Mouse (Mus musculus): ENCODE measurements at regions not wholly inside any gene's neighbourhood (a gene's known extent, or its start where the extent isn't known, plus 50 kb on each side); places are given as distances from the start of the nearest gene placed in this dataset.

- Histone ChIP-seq H3K79me3 (ENCODE audit: low read depth) (no peaks in the 10 kb centered on the region), H3K27me3 (ENCODE audit: control insufficient read depth, insufficient read depth, insufficient read length) (no peaks in the 10 kb centered on the region)
- TF ChIP-seq MYOD1 (IDR thresholded peaks at IDR 0.05; ENCODE audit: control insufficient read depth, insufficient read length, low read depth) (no peak), MYOG (IDR thresholded peaks at IDR 0.05; ENCODE audit: control insufficient read depth, extremely low read depth, insufficient read length) (no peak), CEBPB (IDR thresholded peaks at IDR 0.05; ENCODE audit: low read depth) (no peak), MAX (IDR thresholded peaks at IDR 0.05) (no peak), FOSL1 (IDR thresholded peaks at IDR 0.05; ENCODE audit: insufficient read depth, low read length, poor library complexity, severe bottlenecking) (no peak), USF1 (IDR thresholded peaks at IDR 0.05; ENCODE audit: low read depth) (no peak), CTCF (IDR thresholded peaks at IDR 0.05; ENCODE audit: control insufficient read depth, insufficient read depth, insufficient read length) (no peak)
Measured at GRCm38 (mm10) chr19:60134447-60135328, 91.8 kb downstream of the Fam204a start.

DNA sequence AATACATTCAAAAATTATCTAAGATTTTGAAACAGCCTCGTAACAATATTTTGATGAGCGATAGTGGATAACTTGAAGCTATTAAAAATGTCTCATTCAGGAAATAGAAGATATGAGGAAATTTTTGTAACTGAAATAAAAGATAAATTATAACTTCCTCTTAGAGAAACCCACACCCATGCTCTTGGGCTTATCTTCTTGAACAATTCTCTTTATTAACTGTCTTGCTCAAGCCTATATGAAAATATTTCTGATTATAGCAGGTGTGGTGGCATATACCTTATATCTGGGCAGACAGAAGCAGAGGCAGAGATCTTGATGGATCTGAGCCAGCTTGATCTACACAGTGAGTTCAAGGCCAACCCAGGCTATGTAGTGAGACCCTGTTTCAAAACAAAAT, 96.9 kb downstream of the Fam204a start:
- H3K79me3 ChIP-seq (ENCODE audit: low read depth) = no peaks in the 10 kb centered on the region
- no peaks in the 10 kb centered on the region for H3K36me3 ChIP-seq (ENCODE audit: control insufficient read depth, insufficient read depth)
- H3K27me3 ChIP-seq (ENCODE audit: control insufficient read depth, insufficient read depth, insufficient read length) = no peaks in the 10 kb centered on the region
- no peak overlapping the region for H3K4me3 ChIP-seq (ENCODE audit: insufficient read depth, poor library complexity, severe bottlenecking)
- no peak overlapping the region for H3ac ChIP-seq (ENCODE audit: control insufficient read depth, insufficient read length, low read depth)
- H3K79me2 ChIP-seq (ENCODE audit: control insufficient read depth, insufficient read depth) = no peaks in the 10 kb centered on the region
- no peak for TF ChIP-seq MYOG (IDR thresholded peaks at IDR 0.05; ENCODE audit: control insufficient read depth, extremely low read depth, insufficient read length)
- no peak for TF ChIP-seq CEBPB (IDR thresholded peaks at IDR 0.05; ENCODE audit: low read depth)
- TF ChIP-seq MYOD1 (IDR thresholded peaks at IDR 0.05; ENCODE audit: control insufficient read depth, insufficient read length, low read depth) = no peak
- TF ChIP-seq USF1 (IDR thresholded peaks at IDR 0.05; ENCODE audit: low read depth) = no peak
- TF ChIP-seq CTCF (IDR thresholded peaks at IDR 0.05; ENCODE audit: control insufficient read depth, insufficient read depth, insufficient read length) = no peak
- no peak for TF ChIP-seq FOSL1 (IDR thresholded peaks at IDR 0.05; ENCODE audit: insufficient read depth, low read length, poor library complexity, severe bottlenecking)
- TF ChIP-seq MAX (IDR thresholded peaks at IDR 0.05) = no peak

More at GRCm38 (mm10) chr19:60134447-60135328, 91.8 kb downstream of the Fam204a start:
- Histone ChIP-seq H3K79me2 (ENCODE audit: control insufficient read depth, insufficient read depth) (no peaks in the 10 kb centered on the region), H3K36me3 (ENCODE audit: control insufficient read depth, insufficient read depth) (no peaks in the 10 kb centered on the region), H3ac (ENCODE audit: control insufficient read depth, insufficient read length, low read depth) (no peak overlapping the region), H3K4me3 (ENCODE audit: insufficient read depth, poor library complexity, severe bottlenecking) (no peak overlapping the region)

GRCm38 (mm10) chr19:60124638-60125037, 101.9 kb downstream of the Fam204a start:
- no peak overlapping the region for H3ac ChIP-seq (ENCODE audit: control insufficient read depth, insufficient read length, low read depth)
- no peaks in the 10 kb centered on the region for H3K36me3 ChIP-seq (ENCODE audit: control insufficient read depth, insufficient read depth)
- no peaks in the 10 kb centered on the region for H3K27me3 ChIP-seq (ENCODE audit: control insufficient read depth, insufficient read depth, insufficient read length)
- no peaks in the 10 kb centered on the region for H3K79me2 ChIP-seq (ENCODE audit: control insufficient read depth, insufficient read depth)
- no peaks in the 10 kb centered on the region for H3K79me3 ChIP-seq (ENCODE audit: low read depth)
- TF ChIP-seq MYOD1 (IDR thresholded peaks at IDR 0.05; ENCODE audit: control insufficient read depth, insufficient read length, low read depth) = no peak
- no peak for TF ChIP-seq CEBPB (IDR thresholded peaks at IDR 0.05; ENCODE audit: low read depth)
- TF ChIP-seq FOSL1 (IDR thresholded peaks at IDR 0.05; ENCODE audit: insufficient read depth, low read length, poor library complexity, severe bottlenecking) = no peak
- no peak for TF ChIP-seq CTCF (IDR thresholded peaks at IDR 0.05; ENCODE audit: control insufficient read depth, insufficient read depth, insufficient read length)
- no peak for TF ChIP-seq MAX (IDR thresholded peaks at IDR 0.05)
- no peak for TF ChIP-seq USF1 (IDR thresholded peaks at IDR 0.05; ENCODE audit: low read depth)
- no peak for TF ChIP-seq MYOG (IDR thresholded peaks at IDR 0.05; ENCODE audit: control insufficient read depth, extremely low read depth, insufficient read length)
- H3K4me3 ChIP-seq (ENCODE audit: insufficient read depth, poor library complexity, severe bottlenecking) = no peak overlapping the region

GRCm38 (mm10) chr19:60120917-60121316, 105.6 kb downstream of the Fam204a start:
- Histone ChIP-seq H3K79me2 (ENCODE audit: control insufficient read depth, insufficient read depth) (no peaks in the 10 kb centered on the region), H3K79me3 (ENCODE audit: low read depth) (no peaks in the 10 kb centered on the region), H3K27me3 (ENCODE audit: control insufficient read depth, insufficient read depth, insufficient read length) (no peaks in the 10 kb centered on the region), H3K4me3 (ENCODE audit: insufficient read depth, poor library complexity, severe bottlenecking) (no peak overlapping the region), H3K36me3 (ENCODE audit: control insufficient read depth, insufficient read depth) (no peaks in the 10 kb centered on the region), H3ac (ENCODE audit: control insufficient read depth, insufficient read length, low read depth) (no peak overlapping the region)
- TF ChIP-seq MYOD1 (IDR thresholded peaks at IDR 0.05; ENCODE audit: control insufficient read depth, insufficient read length, low read depth) = no peak
- no peak for TF ChIP-seq CTCF (IDR thresholded peaks at IDR 0.05; ENCODE audit: control insufficient read depth, insufficient read depth, insufficient read length)
- no peak for TF ChIP-seq MYOG (IDR thresholded peaks at IDR 0.05; ENCODE audit: control insufficient read depth, extremely low read depth, insufficient read length)
- no peak for TF ChIP-seq FOSL1 (IDR thresholded peaks at IDR 0.05; ENCODE audit: insufficient read depth, low read length, poor library complexity, severe bottlenecking)
- no peak for TF ChIP-seq USF1 (IDR thresholded peaks at IDR 0.05; ENCODE audit: low read depth)

DNA sequence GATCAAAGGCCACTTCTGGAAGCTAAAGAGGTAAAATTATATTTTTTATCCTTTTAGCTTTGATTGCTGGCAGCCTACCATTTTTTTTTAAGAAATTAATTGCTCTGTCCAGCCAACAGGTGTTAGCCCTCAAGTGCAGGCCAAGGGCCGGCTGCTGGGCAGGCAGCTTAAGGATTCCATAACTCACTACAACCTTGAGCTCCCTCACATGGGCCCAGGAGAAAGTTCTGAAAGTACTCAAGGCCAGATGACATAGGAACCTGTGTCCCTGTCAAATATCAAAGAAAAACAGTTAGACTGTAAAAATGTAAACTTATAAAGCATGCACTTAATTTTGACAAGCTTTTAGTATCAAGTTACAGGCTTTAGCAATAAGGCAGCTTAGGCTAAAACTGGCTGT, 107.5 kb downstream of the Fam204a start:
- TF ChIP-seq CTCF (IDR thresholded peaks at IDR 0.05; ENCODE audit: control insufficient read depth, insufficient read depth, insufficient read length) = no peak
- no peak for TF ChIP-seq MAX (IDR thresholded peaks at IDR 0.05)
- TF ChIP-seq USF1 (IDR thresholded peaks at IDR 0.05; ENCODE audit: low read depth) = no peak
- TF ChIP-seq FOSL1 (IDR thresholded peaks at IDR 0.05; ENCODE audit: insufficient read depth, low read length, poor library complexity, severe bottlenecking) = no peak
- TF ChIP-seq MYOD1 (IDR thresholded peaks at IDR 0.05; ENCODE audit: control insufficient read depth, insufficient read length, low read depth) = no peak
- no peak for TF ChIP-seq CEBPB (IDR thresholded peaks at IDR 0.05; ENCODE audit: low read depth)
- TF ChIP-seq MYOG (IDR thresholded peaks at IDR 0.05; ENCODE audit: control insufficient read depth, extremely low read depth, insufficient read length) = no peak
- Histone ChIP-seq H3K36me3 (ENCODE audit: control insufficient read depth, insufficient read depth) (no peaks in the 10 kb centered on the region), H3K4me3 (ENCODE audit: insufficient read depth, poor library complexity, severe bottlenecking) (no peak overlapping the region), H3K79me2 (ENCODE audit: control insufficient read depth, insufficient read depth) (no peaks in the 10 kb centered on the region), H3K27me3 (ENCODE audit: control insufficient read depth, insufficient read depth, insufficient read length) (no peaks in the 10 kb centered on the region), H3ac (ENCODE audit: control insufficient read depth, insufficient read length, low read depth) (no peak overlapping the region), H3K79me3 (ENCODE audit: low read depth) (no peaks in the 10 kb centered on the region)
